7 mouse cellular contexts compared by ENCODE assay signal in genomic region chr10:80384115-80384639, GRCm38 (mm10). TPM values are rescaled to one million over a fixed set of nuclear protein-coding genes. Genes with fewer than 3 reads are reported as not detected.
DNase-seq lines count a peak whose midpoint lies in the region; ATAC-seq and TF ChIP-seq lines count a peak whose summit lies in the region.

No protein-coding gene starts in this region.

- H3K27ac ChIP-seq in forebrain, embryonic 12.5 days: peak overlapping the region; percentile 97
- H3K27ac ChIP-seq in stomach, embryonic 16.5 days (ENCODE audit: low read length): no peak overlapping the region

- TF ChIP-seq CTCF in lung, adult 2 months (IDR thresholded peaks at IDR 0.05; ENCODE audit: insufficient read depth, low read length): no peak

- H3K27me3 ChIP-seq in megakaryocyte, embryonic 14.5 days (replicated peaks): peaks cover 18% of the 10 kb centered on the region
- H3K27me3 ChIP-seq in forebrain, embryonic 12.5 days: no peaks in the 10 kb centered on the region
- H3K27me3 ChIP-seq in stomach, embryonic 16.5 days (ENCODE audit: control insufficient read depth, insufficient read depth, low read length): no peaks in the 10 kb centered on the region

- H3K9me3 ChIP-seq in megakaryocyte, embryonic 14.5 days: no peaks in the 10 kb centered on the region
- H3K9me3 ChIP-seq in forebrain, embryonic 12.5 days: no peaks in the 10 kb centered on the region
- no peaks in the 10 kb centered on the region for H3K9me3 ChIP-seq in stomach, embryonic 16.5 days (replicated peaks; ENCODE audit: control insufficient read depth, low read length)

- ATAC-seq in megakaryocyte, adult 5-6 weeks (ENCODE audit: poor library complexity, severe bottlenecking): no peak
- ATAC-seq in forebrain, embryonic 12.5 days (ENCODE audit: low FRiP score): no peak
- no peak for ATAC-seq in stomach, embryonic 16.5 days (ENCODE audit: insufficient read depth, low FRiP score)

- peaks cover 62% of the 10 kb centered on the region for H3K4me1 ChIP-seq in megakaryocyte, embryonic 14.5 days
- H3K4me1 ChIP-seq in forebrain, embryonic 12.5 days: peaks cover 43% of the 10 kb centered on the region
- peaks cover 25% of the 10 kb centered on the region for H3K4me1 ChIP-seq in stomach, embryonic 16.5 days (ENCODE audit: control insufficient read depth, insufficient read depth, low read length)
- H3K4me1 ChIP-seq in lung, adult 2 months (ENCODE audit: control insufficient read depth, insufficient read depth, low read length): peaks cover 9% of the 10 kb centered on the region

- H3K4me3 ChIP-seq in megakaryocyte, embryonic 14.5 days (replicated peaks): peak overlapping the region; percentile 60
- H3K4me3 ChIP-seq in forebrain, embryonic 12.5 days (replicated peaks): peak overlapping the region; percentile 98
- H3K4me3 ChIP-seq in stomach, embryonic 16.5 days (replicated peaks; ENCODE audit: low read length): no peak overlapping the region
- H3K4me3 ChIP-seq in lung, adult 2 months (replicated peaks; ENCODE audit: extremely low read depth, low read depth, low read length): no peak overlapping the region

- peak overlapping the region; percentile 91 for H3K4me2 ChIP-seq in forebrain, embryonic 12.5 days
- H3K4me2 ChIP-seq in stomach, embryonic 16.5 days (ENCODE audit: low read depth, low read length): peak overlapping the region; percentile 80; the same call in 1 of the 2 replicates

- no peak for TF ChIP-seq POLR2A in lung, adult 2 months (IDR thresholded peaks at IDR 0.05; ENCODE audit: borderline replicate concordance, extremely low read depth, low read depth, low read length)

- H3K36me3 ChIP-seq in megakaryocyte, embryonic 14.5 days (replicated peaks; ENCODE audit: low read length): peaks cover 38% of the 10 kb centered on the region
- H3K36me3 ChIP-seq in forebrain, embryonic 12.5 days (replicated peaks): peaks cover 55% of the 10 kb centered on the region
- peaks cover 16% of the 10 kb centered on the region for H3K36me3 ChIP-seq in stomach, embryonic 16.5 days (ENCODE audit: control insufficient read depth, insufficient read depth, low read length)

- H3K9ac ChIP-seq in forebrain, embryonic 12.5 days: peak overlapping the region; percentile 100
- H3K9ac ChIP-seq in stomach, embryonic 16.5 days (ENCODE audit: low read length): peak overlapping the region; percentile 9; the same call in 1 of the 2 replicates

- 85% methylated on average over 4 of the region's 4 CpGs for WGBS in forebrain, embryonic 12.5 days
- 81% methylated on average over 4 of the region's 4 CpGs for WGBS in stomach, embryonic 16.5 days
- 85% methylated on average over 4 of the region's 4 CpGs for WGBS in lung, adult 2 months

- peak; percentile 65 for DNase-seq in liver
- no peak for DNase-seq in embryo, embryonic 9.5 days (ENCODE audit: extremely low spot score)
- no peak for DNase-seq in lung, adult 2 months

RNA-seq across cellular contexts. Expression of gene Mex3d, which starts 3.3 kb away (rescaled TPM):
- polyA plus RNA-seq in megakaryocyte, embryonic 14.5 days (2012; ENCODE audit: insufficient read depth, low replicate concordance): 17.2 and 29.0 TPM in 2 replicates
- total RNA-seq in megakaryocyte, adult 5-6 weeks (2015): 2.4 and 2.6 TPM in 2 replicates
- total RNA-seq in megakaryocyte, adult 5-6 weeks (2017): 2.6 and 5.0 TPM in 2 replicates
- polyA plus RNA-seq in forebrain, embryonic 12.5 days (2016; fragmentation: Nextera tagmentation; extraction: Ambion mirVana): 17.3 and 21.3 TPM in 2 replicates
- polyA plus RNA-seq in stomach, embryonic 16.5 days (2015; fragmentation: Nextera tagmentation; extraction: Ambion mirVana): 3.0 and 4.1 TPM in 2 replicates
- polyA plus RNA-seq in lung, adult 2 months (2012; rRNA removed): 37.5 and 48.3 TPM in 2 replicates

RNA-seq across cellular contexts. Expression of gene Mbd3, which starts 15.2 kb away (rescaled TPM):
- polyA plus RNA-seq in megakaryocyte, embryonic 14.5 days (2012; ENCODE audit: insufficient read depth, low replicate concordance): 199 and 247 TPM in 2 replicates
- 38.8 and 40.6 TPM in 2 replicates for total RNA-seq in megakaryocyte, adult 5-6 weeks (2015)
- 39.8 and 40.0 TPM in 2 replicates for total RNA-seq in megakaryocyte, adult 5-6 weeks (2017)
- polyA plus RNA-seq in forebrain, embryonic 12.5 days (2016; fragmentation: Nextera tagmentation; extraction: Ambion mirVana): 312 and 327 TPM in 2 replicates
- 131 and 139 TPM in 2 replicates for polyA plus RNA-seq in stomach, embryonic 16.5 days (2015; fragmentation: Nextera tagmentation; extraction: Ambion mirVana)
- polyA plus RNA-seq in lung, adult 2 months (2012; rRNA removed): 131 and 143 TPM in 2 replicates

RNA-seq across cellular contexts. Expression of gene Uqcr11, which starts 22.5 kb away (rescaled TPM):
- 441 and 1,591 TPM in 2 replicates for polyA plus RNA-seq in megakaryocyte, embryonic 14.5 days (2012; ENCODE audit: insufficient read depth, low replicate concordance)
- total RNA-seq in megakaryocyte, adult 5-6 weeks (2015): 107 and 108 TPM in 2 replicates
- 122 and 129 TPM in 2 replicates for total RNA-seq in megakaryocyte, adult 5-6 weeks (2017)
- polyA plus RNA-seq in forebrain, embryonic 12.5 days (2016; fragmentation: Nextera tagmentation; extraction: Ambion mirVana): 371 and 400 TPM in 2 replicates
- polyA plus RNA-seq in stomach, embryonic 16.5 days (2015; fragmentation: Nextera tagmentation; extraction: Ambion mirVana): 669 and 707 TPM in 2 replicates
- 1,202 and 1,263 TPM in 2 replicates for polyA plus RNA-seq in lung, adult 2 months (2012; rRNA removed)

RNA-seq across cellular contexts. Expression of gene Plk5, which starts 27.9 kb away (rescaled TPM):
- not detected in 2 replicates for polyA plus RNA-seq in megakaryocyte, embryonic 14.5 days (2012; ENCODE audit: insufficient read depth, low replicate concordance)
- not detected in 2 replicates for total RNA-seq in megakaryocyte, adult 5-6 weeks (2015)
- not detected in 2 replicates for total RNA-seq in megakaryocyte, adult 5-6 weeks (2017)
- polyA plus RNA-seq in forebrain, embryonic 12.5 days (2016; fragmentation: Nextera tagmentation; extraction: Ambion mirVana): 0.23 and 0.40 TPM in 2 replicates
- polyA plus RNA-seq in stomach, embryonic 16.5 days (2015; fragmentation: Nextera tagmentation; extraction: Ambion mirVana): 0.14 and 0.61 TPM in 2 replicates
- 5.5 and 6.0 TPM in 2 replicates for polyA plus RNA-seq in lung, adult 2 months (2012; rRNA removed)

RNA-seq across cellular contexts. Expression of gene Adamtsl5, which starts 36.0 kb away (rescaled TPM):
- polyA plus RNA-seq in megakaryocyte, embryonic 14.5 days (2012; ENCODE audit: insufficient read depth, low replicate concordance): 27.2 and 34.8 TPM in 2 replicates
- total RNA-seq in megakaryocyte, adult 5-6 weeks (2015): 0.07 TPM in 1 of 2 replicates, not detected in the other
- not detected in 2 replicates for total RNA-seq in megakaryocyte, adult 5-6 weeks (2017)
- polyA plus RNA-seq in forebrain, embryonic 12.5 days (2016; fragmentation: Nextera tagmentation; extraction: Ambion mirVana): 0.17 and 0.55 TPM in 2 replicates
- 22.0 and 24.0 TPM in 2 replicates for polyA plus RNA-seq in stomach, embryonic 16.5 days (2015; fragmentation: Nextera tagmentation; extraction: Ambion mirVana)
- polyA plus RNA-seq in lung, adult 2 months (2012; rRNA removed): 87.6 and 89.2 TPM in 2 replicates

Comparison
In these comparisons a context has a peak if more than half of its experiments do, and no peak if none do; other contexts are left out.
1. H3K4me3 ChIP-seq: peak in megakaryocyte, embryonic 14.5 days (single experiment) and forebrain, embryonic 12.5 days (single experiment); none in stomach, embryonic 16.5 days (single experiment) and lung, adult 2 months (single experiment).